Mouse (Mus musculus) midbrain, postnatal 0 days (tissue): ENCODE results near the gene Gm973. TPM values are rescaled to one million over a fixed set of nuclear protein-coding genes. Genes with fewer than 3 reads are reported as not detected.
"Not testable (repeated sequence)": the region's sequence is repeated elsewhere in the genome, so short reads cannot be mapped to it uniquely, and the experiment has no call there.

Experiments
- ATAC-seq: fragments of 200-750 bp; cut with Nextera tagmentation; 2 replicates; pipeline ENCODE4 v1.8.0; 2017; ENCODE audit warnings: moderate number of reproducible peaks, mild to moderate bottlenecking, moderate TSS enrichment, moderate library complexity; ENCODE audit not compliant: low FRiP score
- DNase-seq: peaks from one replicate; pipeline ENCODE4 v3.0.0-alpha.2; 2015; ENCODE audit warnings: low spot score
- H3K27ac ChIP-seq: fragments of 300-500 bp; sonication (generic); 2 replicates; pipeline ENCODE4 v1.5.1; 2014; ENCODE audit warnings: low read depth, mild to moderate bottlenecking, low read length, mixed read lengths
- H3K27me3 ChIP-seq: fragments of 300-500 bp; sonication (generic); 2 replicates; pipeline ENCODE4 v1.6.1; 2014; ENCODE audit warnings: low read length, control low read depth, mixed read lengths; ENCODE audit not compliant: insufficient read depth
- H3K36me3 ChIP-seq: fragments of 300-500 bp; sonication (generic); 2 replicates; pipeline ENCODE4 v1.6.1; 2014; ENCODE audit warnings: low read length, control low read depth, mixed read lengths; ENCODE audit not compliant: insufficient read depth
- H3K4me1 ChIP-seq: fragments of 300-500 bp; sonication (generic); 2 replicates; pipeline ENCODE4 v1.6.1; 2014; ENCODE audit warnings: mild to moderate bottlenecking, control low read depth, antibody characterized with exemption, low read length, mixed read lengths; ENCODE audit not compliant: insufficient read depth
- H3K4me2 ChIP-seq: fragments of 300-500 bp; sonication (generic); 2 replicates; pipeline ENCODE4 v1.6.1; 2014; ENCODE audit warnings: low read depth, mild to moderate bottlenecking, low read length, mixed read lengths; ENCODE audit not compliant: poor library complexity, severe bottlenecking
- H3K4me3 ChIP-seq: fragments of 300-500 bp; sonication (generic); 2 replicates; pipeline ENCODE4 v1.5.1; 2014; ENCODE audit warnings: low read depth, mild to moderate bottlenecking, low read length, moderate library complexity
- H3K9ac ChIP-seq: fragments of 300-500 bp; sonication (generic); replicated peaks from 2 replicates; pipeline ENCODE4 v1.6.1; 2014; ENCODE audit warnings: mild to moderate bottlenecking, low read length, moderate library complexity, mixed read lengths; ENCODE audit not compliant: poor library complexity, severe bottlenecking
- H3K9me3 ChIP-seq: fragments of 300-500 bp; sonication (generic); 2 replicates; pipeline ENCODE4 v1.6.1; 2016; ENCODE audit warnings: low read length, control low read depth
- CTCF ChIP-seq: IDR thresholded peaks from 2 replicates; pipeline ENCODE4 v1.5.1; 2016; ENCODE audit warnings: antibody characterized with exemption, mild to moderate bottlenecking
- WGBS: fragments of 180-500 bp; shearing (Covaris S2); extraction: QIAGEN DNeasy Blood & Tissue Kit; methylation state at CpG from one replicate; pipeline ENCODE4 v1.1.7; 2014; 5-methylcytosine and 5-hydroxymethylcytosine counted together
- polyA plus RNA-seq: library from polyadenylated mRNA; unstranded; fragments of >200 nt; fragmentation: Nextera tagmentation; extraction: Ambion mirVana; gene quantifications from 2 replicates; pipeline ENCODE4 v1.2.1, GENCODE M21; 2015
- total RNA-seq: library from RNA; depleted of rRNA; stranded (reverse); fragments of >200 nt; gene quantifications from 2 replicates; pipeline ENCODE4 v1.2.3, GENCODE M21; 2014

Gm973 gene
- total and polyA plus RNA-seq, 2 experiments from 2014 or later, result 7.5 to 15.0 TPM

GRCm38 (mm10) chr1:59631986-59632659 lies 116.1 kb downstream of the Gm973 start:
- no peak overlapping the region for H3K27ac ChIP-seq
- H3K27me3 ChIP-seq, result no peaks in the 10 kb centered on the region
- no peak for TF ChIP-seq CTCF
- DNase-seq, result no peak
- WGBS, result 86% methylated on average over 5 of the region's 5 CpGs
- no peak for ATAC-seq
- no peaks in the 10 kb centered on the region for H3K36me3 ChIP-seq
- H3K9ac ChIP-seq, result no peak overlapping the region
- no peaks in the 10 kb centered on the region for H3K9me3 ChIP-seq
- H3K4me1 ChIP-seq, result no peaks in the 10 kb centered on the region
- H3K4me2 ChIP-seq, result no peak overlapping the region
- no peak overlapping the region for H3K4me3 ChIP-seq

- no peak for TF ChIP-seq CTCF
- Histone ChIP-seq H3K4me2 (no peak overlapping the region), H3K36me3 (no peaks in the 10 kb centered on the region), H3K4me1 (no peaks in the 10 kb centered on the region), H3K4me3 (no peak overlapping the region), H3K9ac (no peak overlapping the region), H3K9me3 (no peaks in the 10 kb centered on the region), H3K27ac (no peak overlapping the region), H3K27me3 (no peaks in the 10 kb centered on the region)
- no peak for ATAC-seq
- WGBS, result 46% methylated on average over 6 of the region's 6 CpGs
- no peak for DNase-seq
Observed at GRCm38 (mm10) chr1:59633056-59633455, 117.0 kb downstream of the Gm973 start.

- WGBS, result 81% methylated on average over 1 of the region's 1 CpGs
Observed at GRCm38 (mm10) chr1:59636349-59636748, 120.3 kb downstream of the Gm973 start.

GRCm38 (mm10) chr1:59638371-59638770 lies 122.3 kb downstream of the Gm973 start:
- Histone ChIP-seq H3K9me3 (no peaks in the 10 kb centered on the region), H3K4me3 (no peak overlapping the region), H3K27ac (no peak overlapping the region), H3K4me2 (no peak overlapping the region), H3K27me3 (no peaks in the 10 kb centered on the region), H3K36me3 (peaks cover 7% of the 10 kb centered on the region; the same call in 1 of the 2 replicates), H3K4me1 (no peaks in the 10 kb centered on the region), H3K9ac (no peak overlapping the region)
- peak; percentile 33; the same call in 1 of the 2 replicates for TF ChIP-seq CTCF
- no peak for DNase-seq
- ATAC-seq, result no peak
- WGBS, result 91% methylated on average over 3 of the region's 3 CpGs

More at GRCm38 (mm10) chr1:59636349-59636748, 120.3 kb downstream of the Gm973 start:
- H3K36me3 ChIP-seq, result no peaks in the 10 kb centered on the region
- no peaks in the 10 kb centered on the region for H3K4me1 ChIP-seq
- H3K27ac ChIP-seq, result no peak overlapping the region
- H3K4me2 ChIP-seq, result no peak overlapping the region
- no peak overlapping the region for H3K9ac ChIP-seq
- no peak overlapping the region for H3K4me3 ChIP-seq
- no peaks in the 10 kb centered on the region for H3K27me3 ChIP-seq
- H3K9me3 ChIP-seq, result no peaks in the 10 kb centered on the region
- ATAC-seq, result no peak
- DNase-seq, result no peak
- no peak for TF ChIP-seq CTCF

GRCm38 (mm10) chr1:59642488-59642887 lies 126.4 kb downstream of the Gm973 start:
- no peaks in the 10 kb centered on the region for H3K9me3 ChIP-seq
- no peak for DNase-seq
- H3K4me3 ChIP-seq, result no peak overlapping the region
- TF ChIP-seq CTCF, result no peak
- no peak for ATAC-seq
- H3K4me1 ChIP-seq, result no peaks in the 10 kb centered on the region
- no peak overlapping the region for H3K9ac ChIP-seq
- no peak overlapping the region for H3K4me2 ChIP-seq
- WGBS, result 86% methylated on average over 1 of the region's 1 CpGs
- peaks cover 11% of the 10 kb centered on the region for H3K36me3 ChIP-seq
- H3K27ac ChIP-seq, result no peak overlapping the region
- H3K27me3 ChIP-seq, result no peaks in the 10 kb centered on the region

GRCm38 (mm10) chr1:59646502-59646901 lies 130.4 kb downstream of the Gm973 start:
- 97% methylated on average over 2 of the region's 2 CpGs for WGBS
- H3K4me2 ChIP-seq, H3K4me3 ChIP-seq: not testable (repeated sequence)

More at GRCm38 (mm10) chr1:59646502-59646901, 130.4 kb downstream of the Gm973 start:
- H3K4me1 ChIP-seq, H3K9me3 ChIP-seq, DNase-seq, H3K27me3 ChIP-seq, ATAC-seq, H3K27ac ChIP-seq, H3K9ac ChIP-seq: not testable (repeated sequence)
- peaks cover 17% of the 10 kb centered on the region for H3K36me3 ChIP-seq
